Mouse (Mus musculus): ENCODE measurements around the gene Bach2. TPM values are rescaled to one million over a fixed set of nuclear protein-coding genes. Genes with fewer than 3 reads are reported as not detected.

Gene Bach2
- total RNA-seq, 2 experiments from 2014 or later = 1.9 to 2.8 TPM

DNA sequence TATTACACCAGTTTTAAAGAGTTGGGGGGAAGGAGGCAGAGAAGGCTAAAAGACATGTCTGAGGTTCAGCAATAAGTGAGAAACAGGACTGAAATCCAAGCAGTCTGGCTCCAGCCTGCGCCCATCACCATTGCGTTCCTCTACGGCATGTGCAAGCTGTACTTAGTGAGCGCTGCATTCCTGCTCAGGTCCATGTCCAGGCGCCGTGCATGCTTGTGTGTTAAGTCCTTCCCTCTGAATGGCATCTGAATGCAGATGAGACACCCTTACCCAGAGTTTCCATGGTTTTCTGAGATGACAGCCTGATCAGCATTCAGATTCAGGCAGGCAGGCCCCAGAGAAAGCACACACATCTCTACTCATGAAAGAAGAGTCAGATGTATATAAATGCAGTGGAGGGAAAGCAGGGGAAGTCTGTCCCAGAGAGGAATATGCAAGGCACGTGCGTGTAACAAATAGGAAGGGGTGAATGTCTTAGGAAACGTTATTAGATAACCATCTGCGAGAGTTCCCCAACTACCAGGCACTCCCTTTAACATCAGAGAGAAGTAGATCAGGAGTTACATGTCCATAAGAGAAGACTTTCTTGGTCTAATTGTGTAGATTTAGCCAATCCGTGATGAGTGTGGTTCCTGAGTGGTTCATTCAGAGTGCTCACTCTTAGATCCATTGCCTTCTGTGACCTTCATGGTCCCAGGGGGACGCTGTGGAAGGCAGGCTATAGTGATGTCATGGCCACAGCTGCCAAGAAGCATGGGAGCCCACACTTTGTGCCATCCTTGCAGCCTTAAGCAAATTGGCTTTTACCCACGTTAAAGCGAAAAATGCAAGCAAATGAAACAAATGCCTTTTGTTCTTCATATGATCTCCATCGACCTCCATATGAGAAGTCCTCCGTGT, 241.4 kb downstream of the Bach2 start:
- DNase-seq (ENCODE audit: low spot score in 2 of 2) = no peak

DNA sequence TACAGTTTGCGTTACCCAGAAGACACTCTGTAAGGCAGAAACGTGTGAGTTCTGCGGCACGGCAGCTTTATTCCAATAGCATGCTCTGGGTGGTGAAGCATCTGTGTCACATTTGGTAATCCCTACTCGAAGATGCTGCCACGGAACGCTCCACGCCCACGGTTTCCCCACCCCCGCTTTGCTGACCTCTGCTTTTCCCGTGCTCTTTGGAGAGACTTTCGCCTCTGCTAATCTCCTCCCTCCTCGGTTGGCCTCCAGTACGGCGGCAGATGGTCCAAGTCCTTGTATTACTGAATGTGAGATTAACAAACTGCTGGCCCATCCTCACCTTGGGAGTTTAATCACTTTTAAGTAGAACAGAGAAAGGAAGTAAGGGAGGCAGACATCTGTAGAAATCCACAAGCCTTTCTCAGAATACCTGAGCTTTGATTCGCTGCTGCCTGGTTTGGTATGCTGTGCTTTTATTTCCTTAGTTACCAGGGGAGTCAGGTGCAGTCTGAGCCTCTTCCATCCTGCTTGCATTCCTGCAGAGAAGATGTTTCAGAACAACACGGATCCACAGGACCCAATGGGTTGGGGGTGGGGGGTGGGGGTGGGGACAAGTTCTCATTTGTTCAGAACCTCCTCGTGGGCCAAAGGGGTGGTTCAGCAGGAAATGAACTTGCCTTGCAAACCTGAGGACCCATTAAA, 242.9 kb downstream of the Bach2 start:
- no peak for DNase-seq (ENCODE audit: low spot score in 2 of 2)

DNA sequence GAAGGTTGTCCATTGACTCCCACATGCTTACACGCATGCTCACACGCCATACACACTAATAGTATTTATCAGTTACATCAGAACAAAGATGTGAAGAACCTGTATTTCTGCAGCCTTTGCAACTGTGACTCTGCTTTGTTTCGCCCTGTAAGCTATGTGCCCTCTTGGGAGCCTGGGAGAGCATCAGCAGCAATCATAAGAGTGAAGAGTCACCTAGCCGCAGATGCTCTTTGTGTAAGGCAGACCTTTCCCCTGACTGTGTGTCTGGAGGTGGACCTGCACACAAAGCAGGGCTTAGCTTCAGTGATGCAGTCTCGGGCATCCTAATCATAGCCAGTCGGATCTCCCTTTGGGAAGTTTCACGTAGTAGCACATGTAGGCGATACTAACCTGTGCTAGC, 243.5 kb downstream of the Bach2 start:
- no peak for DNase-seq (ENCODE audit: low spot score in 2 of 2)

DNA sequence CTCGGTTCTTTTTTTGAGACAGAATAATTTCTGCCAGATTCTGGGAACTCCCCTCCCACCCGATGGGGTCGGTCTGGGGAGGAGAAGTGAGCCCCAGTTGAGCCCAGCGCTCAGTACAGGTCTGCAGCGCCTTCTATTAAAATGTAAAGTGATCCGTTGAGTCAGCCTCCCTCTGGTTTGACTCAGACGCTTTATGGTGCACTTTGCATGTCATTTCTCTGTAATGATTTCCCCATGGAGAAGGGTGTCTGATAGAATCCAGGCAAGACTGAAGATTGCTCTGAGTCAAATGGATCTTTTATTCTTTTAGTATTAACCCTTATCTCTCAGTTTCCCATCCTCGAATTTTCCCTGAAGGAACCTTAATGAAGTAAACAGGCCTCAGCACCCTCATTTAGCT, 244.3 kb downstream of the Bach2 start:
- DNase-seq (ENCODE audit: low spot score in 2 of 2) = no peak

DNA sequence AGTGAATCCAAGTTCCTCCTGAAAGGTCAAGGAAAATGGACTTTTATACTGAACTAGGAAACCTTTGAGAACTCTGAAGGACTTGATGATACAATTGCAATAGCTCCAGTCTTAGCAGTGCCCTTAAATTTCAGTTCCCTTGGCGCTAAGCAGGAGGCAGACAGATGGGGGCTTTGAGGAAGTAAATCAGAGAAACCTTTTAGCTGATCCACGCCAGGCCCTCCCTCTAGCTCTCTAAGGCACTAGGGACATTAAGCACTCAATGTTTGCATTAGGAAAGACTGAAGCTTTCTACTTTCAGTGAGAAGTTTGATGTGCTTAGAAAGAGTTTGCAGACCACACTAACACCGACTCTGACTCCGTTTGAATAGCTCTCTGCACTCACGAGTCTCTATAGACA, 247.2 kb downstream of the Bach2 start:
- DNase-seq (ENCODE audit: low spot score in 2 of 2) = no peak

GRCm38 (mm10) chr4:32486654-32487398, 248.2 kb downstream of the Bach2 start:
- DNase-seq (ENCODE audit: low spot score in 2 of 2) = no peak

- DNase-seq (ENCODE audit: low spot score in 2 of 2) = no peak
These were observed 250.6 kb downstream of the Bach2 start for GRCm38 (mm10) chr4:32489186-32489585.

- no peak for DNase-seq (ENCODE audit: low spot score in 2 of 2)
These were observed 252.6 kb downstream of the Bach2 start for GRCm38 (mm10) chr4:32491176-32491575.

GRCm38 (mm10) chr4:32492834-32493233, 254.2 kb downstream of the Bach2 start:
- no peak for DNase-seq (ENCODE audit: low spot score in 2 of 2)

GRCm38 (mm10) chr4:32501780-32502179, 263.2 kb downstream of the Bach2 start:
- DNase-seq (ENCODE audit: low spot score in 2 of 2) = no peak

DNA sequence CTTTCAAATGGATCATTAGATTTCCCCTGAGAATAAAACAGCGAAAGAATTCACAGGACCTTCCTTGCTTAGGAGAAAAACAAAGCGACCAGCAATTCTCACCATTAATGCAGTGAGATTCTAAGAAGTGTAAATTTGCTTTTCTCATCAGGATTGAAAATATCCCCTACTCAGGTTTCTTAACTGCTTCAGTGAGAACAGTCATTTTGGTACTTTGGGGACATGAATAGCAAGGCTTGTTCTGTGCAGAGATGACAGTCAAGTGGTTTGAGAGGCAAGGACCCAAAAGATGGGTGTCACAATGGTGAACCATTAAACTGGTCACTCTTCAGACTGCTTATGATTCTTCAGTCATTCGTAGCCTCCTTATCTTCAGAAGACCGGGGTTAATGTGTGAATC, 263.6 kb downstream of the Bach2 start:
- no peak for DNase-seq (ENCODE audit: low spot score in 2 of 2)

- DNase-seq (ENCODE audit: low spot score in 2 of 2) = no peak
These were observed 265.6 kb downstream of the Bach2 start for GRCm38 (mm10) chr4:32504236-32504635.

DNA sequence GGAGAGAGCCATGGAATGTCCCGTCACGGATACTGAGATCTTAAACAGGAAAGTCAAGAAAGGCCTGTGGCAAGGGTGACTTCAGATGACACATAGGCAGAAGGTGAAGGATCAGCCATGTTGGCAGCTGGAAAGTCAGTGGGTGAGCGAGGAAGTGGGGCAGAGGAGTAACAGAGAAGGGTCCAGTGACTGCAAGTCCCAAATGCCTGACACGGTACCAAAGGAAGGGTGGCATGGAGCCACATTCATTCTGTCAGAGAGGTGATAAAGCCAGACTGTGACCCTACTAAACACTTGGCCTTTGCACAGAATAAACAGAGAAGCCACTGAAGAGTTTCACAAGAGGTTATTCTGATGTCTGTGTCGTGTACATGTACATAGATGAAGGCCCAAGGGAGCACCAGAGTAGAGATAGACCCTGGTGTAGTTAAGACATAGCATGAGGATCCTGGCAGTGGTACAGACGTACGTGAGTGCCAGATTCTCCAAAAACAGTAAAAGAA, 267.8 kb downstream of the Bach2 start:
- no peak for DNase-seq (ENCODE audit: low spot score in 2 of 2)

DNA sequence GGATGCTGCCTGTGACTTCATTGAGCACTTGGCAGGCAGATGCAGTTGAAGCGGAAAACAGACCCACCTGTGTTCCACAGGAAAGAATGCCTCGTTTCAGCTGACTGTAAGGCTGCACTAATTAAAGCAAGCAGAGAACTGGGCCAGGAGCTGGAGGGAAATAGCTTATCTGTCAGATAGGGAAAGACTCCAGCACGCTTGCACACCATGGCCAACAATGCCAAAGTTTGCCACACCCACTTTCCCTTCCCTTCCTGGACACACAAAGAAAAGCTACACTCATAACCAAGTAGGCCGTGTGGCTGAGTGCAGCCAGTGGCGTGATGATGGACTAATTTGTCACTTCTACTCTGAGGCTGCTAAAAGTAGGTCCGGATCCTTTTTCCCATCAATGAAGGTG, 268.4 kb downstream of the Bach2 start:
- no peak for DNase-seq (ENCODE audit: low spot score in 2 of 2)

GRCm38 (mm10) chr4:32508572-32508971, 270.0 kb downstream of the Bach2 start:
- no peak for DNase-seq (ENCODE audit: low spot score in 2 of 2)

DNA sequence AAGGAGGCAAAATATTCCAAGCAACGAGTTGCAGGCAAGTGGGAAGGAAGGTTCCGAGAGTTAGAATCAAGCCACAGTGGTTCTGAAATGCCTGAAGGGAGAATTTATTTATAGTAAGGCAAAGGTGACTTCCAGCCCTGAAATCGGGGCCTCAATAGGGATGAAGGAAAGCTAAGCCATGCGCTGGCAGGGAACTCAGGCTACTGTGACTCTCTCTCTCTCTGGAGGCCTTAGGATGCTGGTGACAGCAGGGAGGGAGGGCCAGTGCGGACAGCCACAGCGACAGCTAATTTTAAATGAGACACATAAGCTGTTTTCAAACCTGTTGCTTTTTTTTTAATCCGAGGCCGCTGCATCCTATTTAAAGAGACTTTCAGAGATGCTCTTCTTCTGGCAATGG, 270.4 kb downstream of the Bach2 start:
- DNase-seq (ENCODE audit: low spot score in 2 of 2) = no peak

DNA sequence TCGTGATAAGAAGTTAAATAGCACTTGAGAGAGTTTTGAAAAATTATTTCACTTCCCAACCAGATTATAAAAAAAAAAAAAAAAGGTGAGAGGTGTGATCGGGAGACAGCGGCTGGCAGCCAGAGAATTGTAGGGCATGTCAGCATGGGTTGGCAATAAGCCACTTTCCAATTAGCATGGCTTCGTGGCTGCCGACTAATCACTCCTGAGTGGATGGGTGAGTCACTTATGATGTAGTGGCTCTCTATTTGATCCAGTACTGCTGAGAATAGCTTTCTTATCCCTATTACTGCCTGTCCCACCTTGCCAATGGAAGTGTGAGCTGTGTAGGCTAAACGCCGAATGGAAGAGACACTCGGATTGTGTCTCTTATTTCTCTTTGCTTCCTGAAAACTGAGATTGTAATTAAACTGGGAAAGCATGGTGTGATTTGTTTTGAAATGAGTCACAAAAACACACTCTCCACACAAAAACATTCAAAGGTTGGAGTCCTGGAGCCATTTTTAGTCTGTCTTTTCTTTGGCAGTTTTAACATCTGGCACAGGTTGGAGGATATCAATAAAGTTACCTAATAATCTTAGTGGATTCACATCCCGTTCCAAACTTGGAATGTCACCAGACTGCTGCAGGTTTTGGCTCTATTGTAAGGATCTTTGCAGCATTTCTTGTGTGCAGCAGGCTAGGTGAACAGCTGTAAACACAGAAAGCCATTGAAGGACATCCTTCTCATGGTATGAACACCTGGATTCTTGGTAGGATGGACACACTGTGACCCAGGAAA, 271.4 kb downstream of the Bach2 start:
- DNase-seq (ENCODE audit: low spot score in 2 of 2) = no peak

DNA sequence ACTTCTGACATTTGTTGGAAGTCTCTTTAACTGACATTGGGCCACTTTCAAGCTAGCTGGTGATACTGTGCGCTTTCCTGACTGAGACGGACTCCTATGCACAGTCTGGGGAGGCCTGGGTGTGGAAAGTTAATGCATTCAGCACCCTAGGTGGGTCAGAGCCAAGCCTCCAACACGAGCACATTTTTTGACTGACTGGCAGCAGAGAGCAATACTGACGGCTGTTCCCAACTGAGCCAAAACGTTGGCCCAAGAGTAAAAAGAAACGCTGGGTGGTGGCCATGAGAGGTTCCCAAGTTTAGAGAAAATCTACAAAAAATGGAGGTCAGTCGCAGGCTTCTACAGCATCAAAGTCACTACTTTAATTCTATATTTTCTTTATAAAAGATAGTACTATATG, 272.3 kb downstream of the Bach2 start:
- no peak for DNase-seq (ENCODE audit: low spot score in 2 of 2)

GRCm38 (mm10) chr4:32516126-32516525, 277.5 kb downstream of the Bach2 start:
- no peak for DNase-seq (ENCODE audit: low spot score in 2 of 2)

DNA sequence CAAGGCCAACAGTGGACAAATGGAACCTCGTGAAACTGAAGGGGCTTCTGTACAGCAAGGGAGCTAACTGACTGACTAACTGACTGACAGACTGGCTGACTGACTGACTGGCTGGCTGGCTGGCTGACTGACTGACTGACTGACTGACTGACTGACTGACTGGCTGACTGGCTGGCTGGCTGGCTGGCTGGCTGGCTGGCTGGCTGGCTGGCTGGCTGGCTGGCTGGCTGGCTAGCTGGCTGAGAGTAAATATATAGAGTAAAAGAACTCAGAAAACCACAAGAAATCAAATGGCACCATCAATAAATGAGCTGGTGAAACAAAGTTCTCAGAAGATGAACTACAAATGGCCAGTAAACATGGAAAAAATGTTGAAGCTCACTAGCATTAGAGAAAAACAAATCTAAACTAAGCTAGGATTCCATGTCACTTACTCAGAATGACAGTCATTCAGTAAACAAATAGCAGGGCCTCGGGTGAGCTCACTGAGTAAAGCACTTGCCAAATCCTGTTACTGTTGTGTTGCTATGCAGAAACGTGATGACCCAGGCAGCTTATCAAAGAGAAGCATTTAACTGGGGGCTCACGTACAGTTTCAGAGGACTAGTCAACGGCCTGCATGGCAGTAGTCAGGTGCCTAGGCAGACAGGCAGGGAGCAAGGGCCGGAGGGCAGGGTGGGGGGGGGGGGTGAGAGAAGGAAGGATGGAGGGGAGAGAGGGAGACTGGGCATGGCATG, 280.4 kb downstream of the Bach2 start:
- DNase-seq (ENCODE audit: low spot score in 2 of 2) = no peak
